Mouse (Mus musculus): Measurements from ENCODE around the gene Rad18. TPM values are rescaled to one million over a fixed set of nuclear protein-coding genes. Genes with fewer than 3 reads are reported as not detected.

Rad18 gene
- total RNA-seq, 2 experiments from 2014 or later = 5.2 to 6.5 TPM

Other genes starting within 250 kb of the Rad18 start
- under 1 TPM; 0.30 to 0.42 TPM for gene Cav3, start 237.2 kb downstream of the Rad18 start, total RNA-seq (2021)
- gene Oxtr, start 206.7 kb downstream of the Rad18 start, total RNA-seq (2021) = 10 to 100 TPM in 1 of 2 experiments, 1 to 10 TPM in 1; 9.4 to 10.6 TPM

All from left cerebral cortex, postnatal 14 days (tissue).